Mouse (Mus musculus) cerebellum, postnatal 25 days (tissue): ENCODE measurements at regions not wholly inside any gene's neighbourhood (a gene's known extent, or its start where the extent isn't known, plus 50 kb on each side); places are given as distances from the start of the nearest gene placed in this dataset.

ENCODE experiments used
- DNase-seq, 2 experiments: peaks; one replicate each; pipeline ENCODE4 v3.0.0; 2021; ENCODE audit warnings: mixed read lengths in 2 of 2

- DNase-seq, result no peak
These were observed 220.8 kb upstream of the Zdhhc25 start for GRCm38 (mm10) chr15:88379342-88379741.

- no peak for DNase-seq
These were observed 220.0 kb upstream of the Zdhhc25 start for GRCm38 (mm10) chr15:88379951-88380623.

GRCm38 (mm10) chr15:88381419-88381818, 218.7 kb upstream of the Zdhhc25 start:
- DNase-seq, result no peak

GRCm38 (mm10) chr15:88385943-88386342, 214.2 kb upstream of the Zdhhc25 start:
- DNase-seq, result no peak

GRCm38 (mm10) chr15:88386711-88387110, 213.4 kb upstream of the Zdhhc25 start:
- no peak for DNase-seq

- DNase-seq, result no peak
These were observed 208.3 kb upstream of the Zdhhc25 start for GRCm38 (mm10) chr15:88391822-88392221.

- DNase-seq, result peak in 1 of 2 experiments; percentile 19
These were observed 201.0 kb upstream of the Zdhhc25 start for GRCm38 (mm10) chr15:88399064-88399463.

GRCm38 (mm10) chr15:88399989-88400388, 200.1 kb upstream of the Zdhhc25 start:
- DNase-seq, result no peak

GRCm38 (mm10) chr15:88400787-88401186, 199.3 kb upstream of the Zdhhc25 start:
- peak in 1 of 2 experiments; percentile 34 for DNase-seq

GRCm38 (mm10) chr15:88408461-88409379, 191.4 kb upstream of the Zdhhc25 start:
- DNase-seq, result peak; percentile 12 to 40

GRCm38 (mm10) chr15:88414206-88414605, 185.9 kb upstream of the Zdhhc25 start:
- DNase-seq, result no peak

- no peak for DNase-seq
These were observed 181.2 kb upstream of the Zdhhc25 start for GRCm38 (mm10) chr15:88418881-88419280.

- no peak for DNase-seq
These were observed 171.7 kb upstream of the Zdhhc25 start for GRCm38 (mm10) chr15:88428441-88428840.

GRCm38 (mm10) chr15:88430941-88431340, 169.2 kb upstream of the Zdhhc25 start:
- DNase-seq, result peak; percentile 45 to 63

- DNase-seq, result no peak
These were observed 151.8 kb upstream of the Zdhhc25 start for GRCm38 (mm10) chr15:88448272-88448671.

- no peak for DNase-seq
These were observed 148.9 kb upstream of the Zdhhc25 start for GRCm38 (mm10) chr15:88451241-88451640.

GRCm38 (mm10) chr15:88468107-88468506, 132.0 kb upstream of the Zdhhc25 start:
- peak; percentile 43 to 61 for DNase-seq

GRCm38 (mm10) chr15:88468810-88469209, 131.3 kb upstream of the Zdhhc25 start:
- peak; percentile 15 to 40 for DNase-seq

GRCm38 (mm10) chr15:88469508-88470455, 130.3 kb upstream of the Zdhhc25 start:
- no peak for DNase-seq

- no peak for DNase-seq
These were observed 127.6 kb upstream of the Zdhhc25 start for GRCm38 (mm10) chr15:88472351-88473100.

- no peak for DNase-seq
These were observed 126.9 kb upstream of the Zdhhc25 start for GRCm38 (mm10) chr15:88473221-88473620.

- no peak for DNase-seq
These were observed 116.6 kb upstream of the Zdhhc25 start for GRCm38 (mm10) chr15:88483471-88483870.
